Mouse (Mus musculus) brain, adult 2 months (tissue): ENCODE measurements around the gene Unk.
"Not testable (repeated sequence)": the region's sequence is repeated elsewhere in the genome, so short reads cannot be mapped to it uniquely, and the experiment has no call there.

Experiments used
- DNase-seq: peaks from one replicate; pipeline ENCODE4 v3.0.0; 2011; ENCODE audit warnings: low read depth, low spot score

Gene Unk

GRCm38 (mm10) chr11:116088741-116089394 lies 58.7 kb downstream of the Unk start:
- no peak for DNase-seq

DNA sequence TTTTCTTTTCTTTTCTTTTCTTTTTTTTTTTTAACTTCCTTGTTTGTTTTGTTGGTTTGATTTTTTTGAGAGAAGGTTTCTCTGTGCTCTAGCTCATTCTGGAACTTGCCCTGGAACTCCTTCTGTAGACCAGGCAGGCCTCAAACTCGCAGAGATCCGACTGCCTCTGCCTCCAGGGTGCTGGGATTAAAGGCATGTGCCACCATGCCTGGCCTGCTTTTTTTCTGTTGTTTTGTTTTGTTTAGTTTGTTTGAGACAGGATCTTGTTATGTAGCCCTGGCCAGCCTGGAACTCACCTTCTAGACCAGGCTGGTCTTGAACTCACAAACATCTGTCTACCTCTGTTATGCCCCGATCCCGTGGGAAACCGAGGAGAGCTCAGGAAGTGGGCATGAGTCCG lies 59.4 kb downstream of the Unk start:
- DNase-seq, result no peak

DNA sequence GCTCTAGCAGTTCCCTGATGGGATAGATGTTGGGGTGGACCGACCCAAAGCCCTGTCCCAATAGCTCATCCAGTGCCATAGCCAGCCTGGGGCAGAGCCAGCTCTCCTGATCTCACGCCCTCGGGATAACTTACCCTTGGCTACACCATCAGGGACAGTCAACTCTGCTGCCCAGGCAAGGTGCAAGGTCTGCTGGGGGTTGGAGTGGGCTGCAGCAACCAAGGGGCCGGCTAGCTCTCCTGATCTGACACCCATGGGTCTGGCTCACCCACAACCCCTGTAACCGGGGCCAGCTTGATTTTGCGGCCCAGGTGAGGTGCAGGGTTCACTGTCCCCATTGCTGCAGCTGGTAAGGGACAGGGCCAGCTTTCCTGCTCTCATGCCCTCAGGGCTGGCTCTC lies 61.5 kb downstream of the Unk start:
- no peak for DNase-seq

GRCm38 (mm10) chr11:116092959-116093358 lies 62.8 kb downstream of the Unk start:
- DNase-seq, result not testable (repeated sequence)

DNA sequence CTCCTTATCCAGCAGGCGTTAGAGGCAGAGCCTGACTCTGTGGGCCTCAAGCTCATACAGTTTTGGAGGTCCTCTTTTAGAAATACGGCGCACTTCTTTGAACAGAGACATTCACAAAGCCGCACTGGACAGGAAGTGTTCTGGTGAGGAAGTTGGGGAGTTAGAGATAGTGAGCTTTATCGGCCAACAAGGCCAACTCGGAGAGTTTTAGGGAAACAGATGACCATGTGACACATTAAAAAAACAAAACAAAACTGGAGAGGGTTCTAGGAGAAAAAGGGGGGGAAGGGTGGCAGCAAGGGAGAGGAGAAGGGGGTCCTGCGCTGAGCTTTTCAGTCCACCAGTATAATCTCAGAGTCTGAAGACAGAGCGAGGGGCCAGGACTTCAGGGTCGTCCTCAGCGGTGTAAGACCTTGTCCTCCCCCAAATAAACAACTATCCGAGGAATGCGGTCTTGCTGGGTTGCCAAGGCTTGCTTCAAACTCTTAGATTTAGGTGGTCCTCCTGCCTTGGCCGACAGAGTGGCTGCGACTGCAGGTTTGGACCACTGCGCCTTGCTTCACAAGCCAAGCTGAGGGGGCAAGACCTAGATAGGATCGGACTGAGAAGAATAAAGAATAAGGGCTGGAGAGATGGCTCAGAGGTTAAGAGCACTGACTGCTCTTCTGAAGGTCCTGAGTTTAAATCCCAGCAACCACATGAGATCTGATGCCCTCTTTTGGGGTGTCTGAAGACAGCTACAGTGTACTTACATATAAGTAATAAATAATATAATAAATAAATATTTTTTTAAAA lies 63.8 kb downstream of the Unk start:
- no peak for DNase-seq

- DNase-seq, result no peak
Observed at GRCm38 (mm10) chr11:116095573-116095972, 65.5 kb downstream of the Unk start.

GRCm38 (mm10) chr11:116096213-116097108 lies 66.3 kb downstream of the Unk start:
- DNase-seq, result no peak

DNA sequence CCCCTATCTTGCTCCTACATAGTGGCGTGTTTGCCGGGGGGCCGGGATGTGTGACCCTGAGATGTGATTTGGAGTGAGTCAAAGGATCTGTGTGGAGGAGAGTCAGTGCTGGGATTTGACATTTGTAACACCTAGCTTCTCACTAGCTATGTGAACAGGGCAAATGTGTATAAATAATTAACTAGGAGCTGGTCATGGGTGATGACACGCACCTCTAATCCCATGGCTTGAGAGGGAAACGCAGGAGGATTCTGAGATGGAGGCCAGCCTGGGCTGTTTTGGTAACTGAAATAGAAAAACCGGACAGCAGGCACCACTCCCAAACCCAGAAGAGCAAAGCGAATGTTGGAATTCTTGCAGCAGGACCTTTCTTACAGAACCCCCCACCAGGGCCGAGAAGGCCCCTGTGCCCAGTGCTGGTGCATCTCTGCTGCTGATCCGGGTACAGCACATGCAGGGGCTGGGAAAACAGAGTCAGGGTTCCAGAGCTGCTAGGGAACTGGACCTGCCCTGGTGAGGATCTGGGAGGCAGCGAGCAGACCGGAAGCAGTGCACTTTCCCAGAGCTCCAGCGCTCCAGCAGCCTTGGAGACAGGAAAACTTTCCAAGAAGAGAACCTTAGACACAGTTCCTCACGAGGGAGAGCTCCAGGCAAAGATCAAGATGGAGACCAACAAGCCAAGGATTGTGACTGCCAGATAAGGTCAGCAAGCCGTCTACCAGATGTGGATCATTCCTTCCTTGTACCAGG lies 68.8 kb downstream of the Unk start:
- no peak for DNase-seq

DNA sequence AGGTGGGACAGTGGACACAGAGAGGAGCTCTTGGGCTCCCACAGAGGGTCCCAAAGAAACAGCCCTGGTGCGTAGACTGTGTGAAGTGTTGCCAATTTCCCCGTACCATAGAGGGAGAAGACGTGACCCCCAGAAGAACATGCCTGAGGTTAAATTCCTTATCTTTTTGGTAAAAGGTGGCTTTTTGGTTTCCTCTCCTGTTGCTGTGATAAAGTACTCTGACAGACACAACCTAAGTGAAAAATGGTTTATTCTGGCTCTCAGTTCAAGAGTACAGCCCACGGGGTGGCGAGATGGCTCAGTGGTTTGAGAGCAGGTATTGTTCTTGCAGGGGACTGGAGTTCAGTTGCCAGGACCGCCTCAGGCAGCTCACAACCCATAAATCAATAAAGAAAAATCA lies 69.3 kb downstream of the Unk start:
- DNase-seq, result no peak

- no peak for DNase-seq
Observed at GRCm38 (mm10) chr11:116100385-116100784, 70.3 kb downstream of the Unk start.

- no peak for DNase-seq
Observed at GRCm38 (mm10) chr11:116100839-116101238, 70.7 kb downstream of the Unk start.

DNA sequence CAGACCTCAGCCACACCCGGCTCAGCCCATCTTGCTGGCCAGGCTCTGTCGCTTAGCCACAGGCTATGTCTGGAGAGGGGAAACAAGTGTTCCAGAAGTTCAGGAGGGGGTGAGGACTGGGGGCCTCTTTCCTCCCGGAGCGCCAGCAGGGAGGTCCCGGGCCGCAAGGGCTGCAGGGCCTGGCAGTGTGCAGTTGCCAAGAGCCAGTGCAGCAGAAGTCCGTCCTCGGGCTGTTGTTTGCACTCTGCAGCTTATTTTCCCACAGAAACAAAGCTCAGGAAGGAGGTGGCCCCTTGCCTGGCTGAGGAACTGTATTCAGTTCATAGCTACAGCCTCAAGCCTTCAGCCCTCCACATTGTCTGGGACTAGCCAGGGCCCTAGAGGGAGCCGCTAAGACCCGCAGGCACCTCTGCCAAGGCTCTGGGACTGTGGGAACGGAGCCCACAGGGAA lies 71.8 kb downstream of the Unk start:
- no peak for DNase-seq

DNA sequence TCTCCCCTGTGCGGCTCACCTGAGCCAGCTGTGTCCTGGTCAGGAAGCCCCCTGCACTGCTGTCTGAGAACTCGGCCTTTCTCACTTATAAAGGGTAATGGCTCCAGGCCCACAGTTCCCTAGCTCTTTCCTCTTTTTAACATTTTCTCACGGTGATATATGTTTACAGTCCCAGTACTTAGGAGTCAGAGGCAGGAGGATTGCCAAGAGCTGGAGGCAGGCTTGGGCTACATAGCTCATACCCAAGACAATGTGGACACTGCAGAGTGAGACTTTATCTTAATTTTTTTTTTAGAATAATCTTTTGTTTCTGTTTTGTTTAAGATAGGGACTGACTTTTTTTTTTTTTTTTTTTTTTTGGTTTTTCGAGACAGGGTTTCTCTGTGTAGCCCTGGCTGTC lies 72.3 kb downstream of the Unk start:
- DNase-seq, result no peak

DNA sequence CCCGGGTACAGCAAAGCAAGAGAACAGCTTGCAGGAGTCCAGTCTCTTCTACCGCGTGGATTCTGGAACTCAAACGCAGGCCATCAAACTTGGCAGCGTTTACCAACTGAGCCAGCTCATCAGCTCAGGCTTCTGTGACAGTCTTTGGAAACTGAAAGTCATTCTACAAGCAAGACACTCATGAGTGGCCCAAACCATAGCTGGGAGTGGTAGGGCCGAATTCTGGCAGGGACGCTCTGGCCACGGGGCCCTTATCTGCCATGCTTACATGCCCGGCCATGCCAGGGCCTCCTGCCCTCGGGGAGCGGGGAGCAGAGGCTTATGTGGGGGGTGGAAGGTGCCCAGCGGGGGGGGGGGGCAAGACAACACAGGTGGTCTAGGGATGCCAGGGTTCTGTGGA lies 73.5 kb downstream of the Unk start:
- no peak for DNase-seq

GRCm38 (mm10) chr11:116104006-116104646 lies 74.0 kb downstream of the Unk start:
- DNase-seq, result peak; percentile 67

DNA sequence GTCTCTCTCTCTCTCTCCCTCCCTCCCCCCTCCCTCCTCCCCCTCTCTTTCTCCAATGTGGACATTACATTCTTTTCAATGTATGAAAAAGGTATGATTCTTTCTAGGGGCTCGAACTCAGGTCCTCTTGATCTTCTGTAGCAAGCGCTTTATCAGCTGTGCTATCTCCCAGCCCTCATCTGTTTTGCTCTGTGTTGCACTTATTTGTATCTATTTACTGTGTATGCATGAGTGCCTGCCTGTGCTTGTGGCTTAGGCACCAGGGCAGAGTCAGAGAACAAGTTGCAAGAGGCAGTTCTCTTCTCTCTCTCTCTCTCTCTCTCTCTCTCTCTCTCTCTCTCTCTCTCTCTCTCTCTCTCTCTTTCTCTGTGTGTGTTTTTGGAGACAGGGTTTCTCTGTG lies 74.9 kb downstream of the Unk start:
- no peak for DNase-seq

DNA sequence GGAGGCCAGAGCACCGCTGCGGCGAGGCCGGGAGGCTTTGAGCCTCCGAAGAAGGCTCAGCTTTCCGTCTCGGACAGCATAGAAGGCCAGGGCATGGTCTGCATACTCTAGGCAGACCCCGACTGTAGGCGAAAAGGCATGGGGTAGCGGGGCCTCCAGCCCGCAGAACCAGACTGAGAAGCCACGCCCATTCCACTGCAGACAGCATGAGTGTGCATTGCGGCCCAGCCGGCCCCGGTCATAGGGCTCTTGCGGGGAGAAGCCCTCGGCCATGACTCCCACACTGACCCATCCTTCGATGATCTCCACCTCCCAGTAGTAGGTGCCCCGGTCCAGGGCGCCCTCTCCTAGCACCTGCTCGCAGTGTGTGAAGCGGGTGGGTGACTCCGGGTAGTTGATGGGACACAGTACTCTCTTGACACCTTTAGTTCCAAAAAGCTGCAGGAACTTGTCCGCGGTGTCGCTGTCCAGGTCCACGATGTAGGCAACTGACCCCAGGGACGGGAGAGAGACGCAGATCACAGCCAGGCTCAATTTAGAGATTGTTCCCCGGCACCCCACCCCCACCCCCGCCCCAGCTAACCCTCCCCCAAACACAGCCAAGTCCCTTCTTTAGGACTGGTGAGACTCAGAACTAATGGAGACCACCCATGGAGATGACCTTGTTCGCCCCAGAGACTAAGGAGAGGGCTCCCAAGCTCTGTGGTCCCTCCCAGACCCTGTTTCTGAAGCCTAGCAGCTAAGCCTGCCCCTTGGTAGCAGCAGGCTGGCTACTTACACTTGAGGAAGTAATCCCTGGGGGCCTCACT lies 76.2 kb downstream of the Unk start:
- no peak for DNase-seq

GRCm38 (mm10) chr11:116106963-116107776 lies 77.0 kb downstream of the Unk start:
- no peak for DNase-seq

DNA sequence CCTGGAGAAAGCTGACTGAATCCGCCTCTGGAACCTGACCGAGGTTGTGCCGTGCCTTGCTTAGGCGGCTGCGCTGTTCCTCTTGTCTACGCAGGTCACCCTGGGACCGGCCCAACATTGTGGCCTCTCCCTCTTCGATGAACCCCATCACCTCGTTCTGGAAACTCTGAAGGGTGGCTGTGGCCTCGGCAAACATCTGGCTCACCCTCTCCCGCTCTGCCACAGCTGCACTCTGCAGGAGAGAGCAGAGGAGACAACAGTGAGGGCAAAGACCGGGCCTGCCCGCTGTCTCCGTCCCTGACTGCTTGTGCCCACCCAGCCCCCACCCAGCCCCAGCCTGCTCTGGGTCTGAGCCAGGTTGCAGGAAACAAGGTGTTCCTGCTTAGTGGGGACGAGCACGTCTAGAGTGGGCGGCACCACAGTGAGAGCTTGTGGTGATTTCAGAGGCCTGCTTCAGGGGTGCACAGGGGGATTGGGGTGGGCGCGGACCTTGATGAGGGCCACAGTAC lies 77.7 kb downstream of the Unk start:
- no peak for DNase-seq
